Mouse (Mus musculus): Measurements from ENCODE around the gene Cdc42ep1. TPM values are rescaled to one million over a fixed set of nuclear protein-coding genes. Genes with fewer than 3 reads are reported as not detected.

The Cdc42ep1 gene
- total and polyA plus RNA-seq, 2 experiments from 2014 or later, result 14.9 TPM

DNA sequence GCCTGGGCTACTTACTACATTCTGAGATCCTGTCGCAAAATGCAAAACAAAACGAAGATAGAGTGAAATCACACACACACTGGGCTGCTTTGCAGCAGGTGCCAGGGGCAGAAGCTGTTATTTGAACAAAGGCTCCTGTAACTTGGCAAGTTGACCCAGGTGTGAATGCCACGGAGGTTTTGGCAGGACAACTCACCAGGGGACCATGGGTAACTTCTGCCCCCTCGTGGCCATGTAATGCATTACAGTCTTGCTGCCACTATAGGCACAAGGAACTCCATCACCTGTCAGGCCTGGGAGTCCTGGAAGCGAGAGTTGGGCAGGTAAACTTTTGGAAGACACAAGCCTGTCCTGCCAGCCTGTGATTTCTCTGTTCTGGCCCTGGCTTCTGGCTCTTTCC, 6.0 kb downstream of the Cdc42ep1 start:
- Histone ChIP-seq H3K36me3 (ENCODE audit: insufficient read depth, low read length) (no peaks in the 10 kb centered on the region), H3K4me3 (ENCODE audit: low read depth, low read length) (no peak overlapping the region), H3K27ac (ENCODE audit: low read depth, low read length) (no peak overlapping the region), H3K27me3 (ENCODE audit: insufficient read depth, low read length) (peaks cover 8% of the 10 kb centered on the region; the same call in 1 of the 2 replicates), H3K4me2 (ENCODE audit: low read depth, low read length, poor library complexity, severe bottlenecking) (no peak overlapping the region), H3K9ac (replicated peaks; ENCODE audit: low read length, poor library complexity, severe bottlenecking) (no peak overlapping the region), H3K9me3 (ENCODE audit: low read length) (no peaks in the 10 kb centered on the region), H3K4me1 (ENCODE audit: insufficient read depth, low read length) (no peaks in the 10 kb centered on the region)
- DNase-seq (ENCODE audit: low spot score) (peak; percentile 67), ATAC-seq (ENCODE audit: low FRiP score) (no peak)
- TF ChIP-seq CTCF (IDR thresholded peaks at IDR 0.05), result peak; percentile 85
- 27% methylated on average over 5 of the region's 5 CpGs for WGBS

- Histone ChIP-seq H3K9ac (replicated peaks; ENCODE audit: low read length, poor library complexity, severe bottlenecking) (no peak overlapping the region), H3K4me2 (ENCODE audit: low read depth, low read length, poor library complexity, severe bottlenecking) (no peak overlapping the region), H3K4me1 (ENCODE audit: insufficient read depth, low read length) (no peaks in the 10 kb centered on the region), H3K27me3 (ENCODE audit: insufficient read depth, low read length) (no peaks in the 10 kb centered on the region), H3K4me3 (ENCODE audit: low read depth, low read length) (no peak overlapping the region), H3K36me3 (ENCODE audit: insufficient read depth, low read length) (no peaks in the 10 kb centered on the region), H3K9me3 (ENCODE audit: low read length) (no peaks in the 10 kb centered on the region), H3K27ac (ENCODE audit: low read depth, low read length) (no peak overlapping the region)
- TF ChIP-seq CTCF (IDR thresholded peaks at IDR 0.05), result no peak
- no peak for ATAC-seq (ENCODE audit: low FRiP score)
- DNase-seq (ENCODE audit: low spot score), result no peak
- 87% methylated on average over 12 of the region's 12 CpGs for WGBS
These were observed 7.1 kb downstream of the Cdc42ep1 start for GRCm38 (mm10) chr15:78849485-78849884.

- Histone ChIP-seq H3K9me3 (ENCODE audit: low read length) (no peaks in the 10 kb centered on the region), H3K27me3 (ENCODE audit: insufficient read depth, low read length) (no peaks in the 10 kb centered on the region), H3K4me2 (ENCODE audit: low read depth, low read length, poor library complexity, severe bottlenecking) (no peak overlapping the region), H3K27ac (ENCODE audit: low read depth, low read length) (no peak overlapping the region), H3K4me1 (ENCODE audit: insufficient read depth, low read length) (no peaks in the 10 kb centered on the region), H3K36me3 (ENCODE audit: insufficient read depth, low read length) (no peaks in the 10 kb centered on the region), H3K9ac (replicated peaks; ENCODE audit: low read length, poor library complexity, severe bottlenecking) (no peak overlapping the region), H3K4me3 (ENCODE audit: low read depth, low read length) (no peak overlapping the region)
- TF ChIP-seq CTCF (IDR thresholded peaks at IDR 0.05), result no peak
- no peak for DNase-seq (ENCODE audit: low spot score)
- WGBS, result 79% methylated on average over 14 of the region's 15 CpGs
- no peak for ATAC-seq (ENCODE audit: low FRiP score)
These were observed 7.8 kb downstream of the Cdc42ep1 start for GRCm38 (mm10) chr15:78850059-78850824.

GRCm38 (mm10) chr15:78850944-78851343, 8.5 kb downstream of the Cdc42ep1 start:
- WGBS, result 77% methylated on average over 6 of the region's 6 CpGs
- H3K4me3 ChIP-seq (ENCODE audit: low read depth, low read length), result no peak overlapping the region
- H3K27ac ChIP-seq (ENCODE audit: low read depth, low read length), result no peak overlapping the region
- DNase-seq (ENCODE audit: low spot score) (no peak), ATAC-seq (ENCODE audit: low FRiP score) (no peak)
- no peaks in the 10 kb centered on the region for H3K27me3 ChIP-seq (ENCODE audit: insufficient read depth, low read length)
- H3K9ac ChIP-seq (replicated peaks; ENCODE audit: low read length, poor library complexity, severe bottlenecking), result no peak overlapping the region
- H3K4me1 ChIP-seq (ENCODE audit: insufficient read depth, low read length), result no peaks in the 10 kb centered on the region
- no peaks in the 10 kb centered on the region for H3K36me3 ChIP-seq (ENCODE audit: insufficient read depth, low read length)
- no peak overlapping the region for H3K4me2 ChIP-seq (ENCODE audit: low read depth, low read length, poor library complexity, severe bottlenecking)
- TF ChIP-seq CTCF (IDR thresholded peaks at IDR 0.05), result no peak
- H3K9me3 ChIP-seq (ENCODE audit: low read length), result no peaks in the 10 kb centered on the region

- H3K4me2 ChIP-seq (ENCODE audit: low read depth, low read length, poor library complexity, severe bottlenecking), result no peak overlapping the region; the same call in 1 of the 2 replicates
- no peak overlapping the region for H3K4me3 ChIP-seq (ENCODE audit: low read depth, low read length)
- DNase-seq (ENCODE audit: low spot score), result peak; percentile 91
- no peak overlapping the region for H3K27ac ChIP-seq (ENCODE audit: low read depth, low read length)
- H3K4me1 ChIP-seq (ENCODE audit: insufficient read depth, low read length), result no peaks in the 10 kb centered on the region
- H3K9me3 ChIP-seq (ENCODE audit: low read length), result no peaks in the 10 kb centered on the region
- no peaks in the 10 kb centered on the region for H3K27me3 ChIP-seq (ENCODE audit: insufficient read depth, low read length)
- H3K36me3 ChIP-seq (ENCODE audit: insufficient read depth, low read length), result no peaks in the 10 kb centered on the region
- peak; percentile 78 for ATAC-seq (ENCODE audit: low FRiP score)
- no peak overlapping the region for H3K9ac ChIP-seq (replicated peaks; ENCODE audit: low read length, poor library complexity, severe bottlenecking)
- 16% methylated on average over 13 of the region's 13 CpGs for WGBS
- TF ChIP-seq CTCF (IDR thresholded peaks at IDR 0.05), result peak; percentile 90
These were observed 9.2 kb downstream of the Cdc42ep1 start for GRCm38 (mm10) chr15:78851505-78852153.

- H3K27ac ChIP-seq (ENCODE audit: low read depth, low read length), result no peak within 1 kb of the TSS
- WGBS, result 77% methylated on average over 8 of the region's 8 CpGs
- no peak within 1 kb of the TSS for H3K4me3 ChIP-seq (ENCODE audit: low read depth, low read length)
- no peak within 1 kb of the TSS for H3K9ac ChIP-seq (replicated peaks; ENCODE audit: low read length, poor library complexity, severe bottlenecking)
- ATAC-seq (ENCODE audit: low FRiP score) (no peak), DNase-seq (ENCODE audit: low spot score) (no peak)
- H3K36me3 ChIP-seq (ENCODE audit: insufficient read depth, low read length), result no peaks in the 10 kb centered on the region
- no peaks in the 10 kb centered on the region for H3K27me3 ChIP-seq (ENCODE audit: insufficient read depth, low read length)
- no peak for TF ChIP-seq CTCF (IDR thresholded peaks at IDR 0.05)
- no peak within 1 kb of the TSS for H3K4me2 ChIP-seq (ENCODE audit: low read depth, low read length, poor library complexity, severe bottlenecking)
- H3K9me3 ChIP-seq (ENCODE audit: low read length), result no peaks in the 10 kb centered on the region
- no peaks in the 10 kb centered on the region for H3K4me1 ChIP-seq (ENCODE audit: insufficient read depth, low read length)
These were observed 13.0 kb downstream of the Cdc42ep1 start, which contains the start of gene Lgals2 for GRCm38 (mm10) chr15:78855303-78855965. Lgals2 (minus strand) TSS chr15:78855529.

All from midbrain, postnatal 0 days (tissue).